Mouse (Mus musculus) E14TG2a.4 (cell line): ENCODE measurements around the gene Tbc1d1.

Source experiments
- H3K27me3 ChIP-seq: 2 replicates; pipeline ENCODE4 v1.6.1; 2014; ENCODE audit warnings: low read length, control low read depth; ENCODE audit not compliant: insufficient read depth
- H3K36me3 ChIP-seq: 2 replicates; pipeline ENCODE4 v1.6.1; 2014; ENCODE audit warnings: low read length, control low read depth; ENCODE audit not compliant: insufficient read depth
- H3K4me1 ChIP-seq: replicated peaks from 2 replicates; pipeline ENCODE4 v1.6.1; 2014; ENCODE audit warnings: low read depth, low read length, control low read depth
- H3K4me3 ChIP-seq: replicated peaks from 2 replicates; pipeline ENCODE4 v1.5.1; 2014; ENCODE audit warnings: mild to moderate bottlenecking, low read length
- H3K9me3 ChIP-seq: 2 replicates; pipeline ENCODE4 v1.6.1; 2014; ENCODE audit warnings: low read length, control low read depth
- CTCF ChIP-seq: conservative IDR thresholded peaks from 2 replicates; pipeline ENCODE4 v1.5.1; 2014; ENCODE audit warnings: low read length
- NANOG ChIP-seq: IDR thresholded peaks from 2 replicates; pipeline ENCODE4 v1.6.1; 2014; ENCODE audit warnings: borderline replicate concordance, low read length, mixed read lengths
- POU5F1 ChIP-seq: IDR thresholded peaks from 2 replicates; pipeline ENCODE4 v1.6.1; 2014; ENCODE audit warnings: low read length, borderline replicate concordance

The Tbc1d1 gene

DNA sequence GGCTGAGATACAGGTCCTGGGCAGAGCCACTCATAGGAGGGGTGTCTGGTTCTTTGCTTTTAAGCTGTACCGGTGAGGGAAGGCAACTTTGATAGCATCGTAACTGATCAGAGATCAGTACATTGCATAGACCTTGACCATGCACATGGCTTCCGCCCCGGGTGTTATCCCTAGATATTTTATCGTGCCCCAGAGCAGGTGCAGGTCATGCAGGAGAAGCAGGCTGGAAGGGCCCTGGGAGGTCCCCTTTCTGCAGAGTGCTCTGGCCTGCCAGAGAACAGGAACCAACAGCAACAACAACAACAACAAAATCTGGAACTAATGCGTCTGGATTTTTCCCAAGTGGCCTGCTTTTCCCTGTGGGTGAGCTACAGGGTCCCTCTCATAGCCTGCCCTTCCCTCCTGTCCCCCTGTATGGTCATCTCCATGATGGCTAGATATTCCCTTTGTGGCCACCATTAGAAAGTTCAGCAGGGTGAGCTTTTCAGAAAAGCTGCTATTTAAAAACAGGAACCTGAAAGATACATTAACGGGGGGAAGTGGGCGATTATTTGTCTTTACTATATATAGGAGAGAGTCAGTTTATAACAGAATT, 236.4 kb downstream of the Tbc1d1 start:
- no peaks in the 10 kb centered on the region for H3K27me3 ChIP-seq

DNA sequence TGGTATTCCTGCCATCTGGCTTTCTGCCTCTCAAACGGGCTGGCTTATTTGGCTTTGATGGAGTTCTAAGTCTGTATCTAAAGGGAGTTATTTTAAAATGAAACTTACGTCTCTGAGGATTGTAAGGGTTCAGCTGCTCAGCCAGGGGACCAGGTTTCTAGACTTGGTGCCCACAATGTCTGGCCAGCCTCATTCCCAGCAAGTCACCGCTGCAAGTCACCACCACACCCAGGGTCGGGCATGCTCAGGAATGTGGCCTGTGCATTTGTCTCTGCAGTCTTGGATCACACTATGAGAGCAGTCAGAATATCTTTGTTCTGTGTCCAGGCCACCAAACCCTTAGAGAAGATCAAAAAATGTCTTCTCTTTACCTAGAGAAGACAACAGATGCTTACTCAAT, 237.4 kb downstream of the Tbc1d1 start:
- TF ChIP-seq NANOG = no peak
- TF ChIP-seq POU5F1 = no peak
- TF ChIP-seq CTCF = no peak
- Histone ChIP-seq H3K9me3 (no peaks in the 10 kb centered on the region), H3K27me3 (no peaks in the 10 kb centered on the region), H3K36me3 (peaks cover 45% of the 10 kb centered on the region), H3K4me1 (peaks cover 76% of the 10 kb centered on the region), H3K4me3 (peak overlapping the region; percentile 74)

More for the DNA sequence above, 236.4 kb downstream of the Tbc1d1 start:
- H3K4me1 ChIP-seq = peaks cover 80% of the 10 kb centered on the region
- TF ChIP-seq NANOG = no peak
- no peak for TF ChIP-seq CTCF
- no peak for TF ChIP-seq POU5F1
- peak overlapping the region; percentile 74 for H3K4me3 ChIP-seq
- H3K36me3 ChIP-seq = peaks cover 37% of the 10 kb centered on the region
- no peaks in the 10 kb centered on the region for H3K9me3 ChIP-seq

DNA sequence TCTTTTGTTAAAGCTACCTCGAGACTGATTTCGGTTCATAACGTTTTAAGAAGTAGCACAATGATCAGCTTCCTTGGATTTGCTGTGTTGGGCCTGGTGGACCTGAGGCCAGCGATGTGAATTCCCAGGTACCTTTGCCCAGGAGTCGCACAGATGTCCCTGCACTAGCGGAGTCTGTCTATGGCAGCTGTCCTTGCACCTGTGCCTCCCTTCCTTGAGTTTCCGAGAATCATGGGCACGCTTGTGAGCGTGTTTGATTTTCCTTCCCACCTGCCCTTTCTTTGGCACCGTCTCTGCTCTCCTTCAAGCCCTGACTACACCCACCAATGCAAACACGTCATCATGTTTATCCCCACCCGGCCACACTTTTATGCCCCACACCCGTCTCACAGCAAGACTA, 242.1 kb downstream of the Tbc1d1 start:
- H3K9me3 ChIP-seq = no peaks in the 10 kb centered on the region
- H3K4me1 ChIP-seq = peaks cover 44% of the 10 kb centered on the region
- H3K4me3 ChIP-seq = no peak overlapping the region
- no peaks in the 10 kb centered on the region for H3K27me3 ChIP-seq
- peaks cover 68% of the 10 kb centered on the region for H3K36me3 ChIP-seq
- no peak for TF ChIP-seq NANOG
- no peak for TF ChIP-seq CTCF
- TF ChIP-seq POU5F1 = no peak

DNA sequence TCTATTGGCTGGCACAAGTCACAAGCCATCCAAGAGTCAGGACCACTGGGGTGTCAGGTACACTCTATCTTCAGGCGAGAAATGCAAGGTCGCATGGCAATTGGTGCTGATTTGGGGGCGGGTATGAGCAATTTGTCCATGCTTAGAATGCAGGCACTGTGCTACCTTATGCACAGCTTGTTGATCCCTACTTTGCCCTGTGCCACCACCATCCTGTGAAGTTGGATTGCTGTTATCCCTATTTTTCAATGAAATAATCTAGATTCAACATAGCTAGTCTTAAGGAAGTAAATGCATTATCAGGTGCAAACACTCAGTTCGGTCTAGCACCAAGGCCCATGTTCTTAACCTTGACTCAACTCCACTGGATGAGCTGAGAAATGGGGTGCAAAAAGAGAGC, 244.6 kb downstream of the Tbc1d1 start:
- Histone ChIP-seq H3K4me1 (peaks cover 26% of the 10 kb centered on the region), H3K4me3 (no peak overlapping the region), H3K9me3 (peaks cover 15% of the 10 kb centered on the region), H3K36me3 (peaks cover 56% of the 10 kb centered on the region), H3K27me3 (no peaks in the 10 kb centered on the region)
- TF ChIP-seq CTCF (no peak), POU5F1 (no peak), NANOG (no peak)
